8 mouse cellular contexts compared by ENCODE assay signal in genomic region chr1:167661123-167661522, GRCm38 (mm10). TPM values are rescaled to one million over a fixed set of nuclear protein-coding genes. Genes with fewer than 3 reads are reported as not detected.
DNase-seq lines count a peak whose midpoint lies in the region; ATAC-seq lines count a peak whose summit lies in the region.
"Had no signal": no experiment of that assay in that cellular context is flagged by ENCODE, and none has a peak within 500 bp of the region (broad histone marks: within the 10 kb centered on the region; RNA-seq: fewer than 3 reads in every experiment).

No protein-coding gene starts in this region.

- 1% methylated on average over 19 of the region's 19 CpGs for WGBS in hindbrain, embryonic 15.5 days
- 4% methylated on average over 19 of the region's 19 CpGs for WGBS in liver, embryonic 12.5 days (ENCODE audit: insufficient replicate concordance)

- H3K9ac ChIP-seq in hindbrain, embryonic 15.5 days, result no peak overlapping the region
- no peak overlapping the region for H3K9ac ChIP-seq in liver, embryonic 12.5 days
- H3K9ac ChIP-seq: liver, embryonic 14.5 days had no signal

- H3K4me2 ChIP-seq in hindbrain, embryonic 15.5 days, result peak overlapping the region; percentile 65
- no peak overlapping the region; the same call in 1 of the 2 replicates for H3K4me2 ChIP-seq in liver, embryonic 12.5 days

- H3K27me3 ChIP-seq in hindbrain, embryonic 15.5 days, result peaks cover 27% of the 10 kb centered on the region
- H3K27me3 ChIP-seq in liver, embryonic 12.5 days (replicated peaks), result peaks cover 66% of the 10 kb centered on the region

- no peaks in the 10 kb centered on the region for H3K36me3 ChIP-seq in hindbrain, embryonic 15.5 days
- no peaks in the 10 kb centered on the region for H3K36me3 ChIP-seq in liver, embryonic 12.5 days

- no peak overlapping the region for H3K27ac ChIP-seq in hindbrain, embryonic 15.5 days (replicated peaks)
- no peak overlapping the region for H3K27ac ChIP-seq in liver, embryonic 12.5 days
- H3K27ac ChIP-seq: liver, embryonic 14.5 days had no signal

- DNase-seq in right cerebral cortex, adult 18-20 months, result peak; percentile 6
- no peak for DNase-seq in right cerebral cortex, postnatal 36 days (ENCODE audit: low spot score in 2 of 2)
- peak; percentile 50 for DNase-seq in gastrocnemius, postnatal 10 days
- DNase-seq in neural tube, embryonic 10.5 days (ENCODE audit: extremely low spot score, low spot score), result peak; percentile 27
- DNase-seq in right cerebral cortex, adult 2 months (ENCODE audit: low spot score in 2 of 2), result no peak

- peak; percentile 86 for ATAC-seq in hindbrain, embryonic 15.5 days (ENCODE audit: low FRiP score, low read depth)
- no peak for ATAC-seq in liver, embryonic 12.5 days

- H3K4me3 ChIP-seq in hindbrain, embryonic 15.5 days, result peak overlapping the region; percentile 31
- no peak overlapping the region for H3K4me3 ChIP-seq in liver, embryonic 12.5 days

- H3K4me1 ChIP-seq in hindbrain, embryonic 15.5 days (replicated peaks), result peaks cover 14% of the 10 kb centered on the region
- H3K4me1 ChIP-seq in liver, embryonic 12.5 days, result no peaks in the 10 kb centered on the region

- no peaks in the 10 kb centered on the region for H3K9me3 ChIP-seq in hindbrain, embryonic 15.5 days
- no peaks in the 10 kb centered on the region for H3K9me3 ChIP-seq in liver, embryonic 12.5 days (replicated peaks)

RNA-seq across cellular contexts. Expression of gene Lmx1a, which starts 27.9 kb away (rescaled TPM):
- 1 to 10 TPM in 1 of 2 experiments, under 1 TPM in 1; 0.94 to 1.2 TPM for total RNA-seq in gastrocnemius, postnatal 10 days (2021)
- 9.4 and 11.5 TPM in 2 replicates for polyA plus RNA-seq in hindbrain, embryonic 15.5 days (2015; fragmentation: Nextera tagmentation; extraction: Ambion mirVana)
- polyA plus RNA-seq in liver, embryonic 12.5 days (2016; fragmentation: Nextera tagmentation; extraction: Ambion mirVana), result 1.2 and 1.6 TPM in 2 replicates

Comparison
In these comparisons a context has a peak if more than half of its experiments do, and no peak if none do; other contexts are left out.
1. DNase-seq: peak in right cerebral cortex, adult 18-20 months (single experiment), gastrocnemius, postnatal 10 days (single experiment) and neural tube, embryonic 10.5 days (single experiment); none in right cerebral cortex, postnatal 36 days (0 of 2) and right cerebral cortex, adult 2 months (0 of 2).